Mouse (Mus musculus) v-Abl transformed pro-B cells (cell line): Measurements from ENCODE around the gene Numb.

Experiments used
- in situ Hi-C, 2 experiments: fragments of 400-800 bp; cut with MboI; formaldehyde crosslinking; loops; one replicate each; pipeline ENCODE4 v1.15.1; 2025; ENCODE audit not compliant: unreplicated experiment in 2 of 2

Numb gene

GRCm38 (mm10) chr12:83921535-83922381 lies at the start of gene Numb:
Gene Numb (minus strand): TSS chr12:83921934.
- in situ Hi-C loops, result no loop called here

GRCm38 (mm10) chr12:83965235-83965634 lies 43.5 kb upstream of the Numb start:
- in situ Hi-C loops, result loop anchor here (10.0 to 25.0 kb wide), 3 partner anchors 172 to 310 kb away; partner anchors contain the start of gene Pnma1 (in 1 of the 2)

GRCm38 (mm10) chr12:83958278-83958677 lies 36.5 kb upstream of the Numb start:
- in situ Hi-C loops, result loop anchor here in 1 of 2 experiments (25.0 kb wide), 2 partner anchors 179 to 304 kb away; partner anchors contain the start of gene Pnma1

DNA sequence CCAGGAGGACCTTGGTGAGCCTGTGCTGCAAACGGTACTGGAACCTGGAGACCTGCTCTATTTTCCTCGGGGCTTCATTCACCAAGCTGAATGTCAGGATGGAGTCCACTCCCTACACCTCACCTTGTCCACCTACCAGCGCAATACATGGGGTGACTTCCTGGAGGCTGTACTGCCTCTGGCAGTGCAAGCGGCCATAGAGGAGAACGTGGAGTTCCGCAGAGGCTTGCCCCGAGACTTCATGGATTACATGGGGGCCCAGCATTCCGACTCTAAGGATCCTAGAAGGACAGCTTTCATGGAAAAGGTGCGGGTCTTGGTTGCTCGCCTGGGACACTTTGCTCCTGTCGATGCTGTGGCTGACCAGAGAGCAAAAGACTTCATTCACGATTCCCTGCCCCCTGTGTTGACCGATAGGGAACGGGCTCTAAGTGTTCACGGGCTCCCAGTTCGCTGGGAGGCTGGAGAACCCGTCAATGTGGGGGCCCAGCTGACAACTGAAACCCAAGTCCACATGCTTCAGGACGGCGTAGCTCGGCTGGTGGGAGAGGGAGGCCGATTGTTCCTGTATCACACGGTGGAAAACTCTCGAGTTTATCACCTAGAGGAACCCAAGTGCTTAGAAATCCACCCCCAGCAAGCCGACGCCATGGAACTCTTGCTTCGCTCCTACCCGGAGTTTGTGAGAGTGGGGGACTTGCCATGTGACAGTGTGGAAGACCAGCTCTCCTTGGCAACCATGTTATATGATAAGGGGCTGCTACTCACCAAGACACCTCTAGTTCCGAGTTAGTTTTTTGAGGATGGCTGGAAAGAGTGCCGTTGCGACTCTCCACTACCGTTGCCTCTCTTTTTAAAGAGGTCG lies 30.2 kb upstream of the Numb start:
- in situ Hi-C loops, result loop anchor here in 1 of 2 experiments (25.0 kb wide), 2 partner anchors 185 to 310 kb away; partner anchors contain the start of gene Pnma1

GRCm38 (mm10) chr12:83950840-83951701 lies 29.3 kb upstream of the Numb start:
- in situ Hi-C loops, result loop anchor here in 1 of 2 experiments (25.0 kb wide), 2 partner anchors 186 to 311 kb away; partner anchors contain the start of gene Pnma1

- in situ Hi-C loops, result loop anchor here in 1 of 2 experiments (25.0 kb wide), 2 partner anchors 187 to 312 kb away; partner anchors contain the start of gene Pnma1
These were observed 28.7 kb upstream of the Numb start, which contains the start of gene Riox1 for GRCm38 (mm10) chr12:83950493-83950839. Gene Riox1 (plus strand): TSS chr12:83950608.

DNA sequence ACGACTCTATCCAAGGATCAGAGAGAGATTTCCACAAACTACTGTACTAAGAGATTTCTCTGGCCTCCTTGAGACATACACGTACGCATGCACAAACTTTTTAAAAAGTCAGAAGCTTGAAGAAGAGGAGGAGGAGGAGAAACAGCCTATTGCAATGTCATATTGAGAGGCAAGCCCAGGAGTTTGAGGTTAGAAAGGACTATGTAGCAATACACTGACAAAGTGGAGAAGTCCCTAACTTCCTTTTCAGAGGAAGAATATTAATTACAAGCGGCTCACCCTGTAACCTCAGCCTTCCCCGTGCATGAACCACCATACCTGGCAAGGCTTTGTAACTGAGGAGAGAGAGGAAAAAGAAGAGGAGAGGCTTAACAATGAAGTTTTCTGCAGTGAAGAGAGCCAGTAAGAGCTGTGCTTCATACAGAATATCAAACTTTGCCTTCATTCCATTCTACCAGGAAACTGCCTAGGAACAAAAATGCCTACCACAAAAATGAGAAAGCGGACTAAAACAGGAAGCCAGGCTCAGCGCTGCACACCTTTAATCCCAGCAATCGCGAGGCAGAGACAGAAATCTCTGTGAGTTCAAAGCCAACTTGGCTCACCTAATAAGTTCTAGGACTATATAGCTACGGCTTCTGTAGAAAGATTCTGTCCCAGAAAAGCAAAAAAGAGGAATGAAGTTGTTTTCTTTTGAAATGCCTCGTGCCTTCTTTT lies 28.2 kb upstream of the Numb start:
- in situ Hi-C loops, result loop anchor here in 1 of 2 experiments (25.0 kb wide), 2 partner anchors 187 to 312 kb away; partner anchors contain the start of gene Pnma1

DNA sequence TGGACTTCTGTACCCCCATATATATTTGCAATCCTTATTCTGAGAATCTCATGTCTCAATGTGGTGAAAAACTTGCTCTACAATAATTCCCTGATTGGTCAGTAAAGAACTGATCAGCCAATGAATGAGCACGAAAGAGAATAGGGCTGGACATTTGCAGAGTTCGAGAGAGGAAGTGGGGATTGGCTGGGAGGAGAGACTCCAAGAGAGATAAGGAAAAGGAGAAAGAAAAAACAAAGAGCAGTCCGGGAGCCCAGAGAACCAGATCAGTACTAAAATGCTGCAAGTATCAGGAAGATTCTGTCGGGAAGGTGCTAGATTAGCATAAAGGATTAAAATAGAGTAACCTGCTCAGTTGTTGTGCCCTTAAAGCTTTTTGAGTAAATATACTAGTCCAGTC lies 27.3 kb upstream of the Numb start:
- in situ Hi-C loops, result no loop called here

GRCm38 (mm10) chr12:83947260-83947811 lies 25.6 kb upstream of the Numb start:
- in situ Hi-C loops, result no loop called here

GRCm38 (mm10) chr12:83941938-83942337 lies 20.2 kb upstream of the Numb start:
- in situ Hi-C loops, result no loop called here

GRCm38 (mm10) chr12:83940031-83940430 lies 18.3 kb upstream of the Numb start:
- in situ Hi-C loops, result no loop called here

DNA sequence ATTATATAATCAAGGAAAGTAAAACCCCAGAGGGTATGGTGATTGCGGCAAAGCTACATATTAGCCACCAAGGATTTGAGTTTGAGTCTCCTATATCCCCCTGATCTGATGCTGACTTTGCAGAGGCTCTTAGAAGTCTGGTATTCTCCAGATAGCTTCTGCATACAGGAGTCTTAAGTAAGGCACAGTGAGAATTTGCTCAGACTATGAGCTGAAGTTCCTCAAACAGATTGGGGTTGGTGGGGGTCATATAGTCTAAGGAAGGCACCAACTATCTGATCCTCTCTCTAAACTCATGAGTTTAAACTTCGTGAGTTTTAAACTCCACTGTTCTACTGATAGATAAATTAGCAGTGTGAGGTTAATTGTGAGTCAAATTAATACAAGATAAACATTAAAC lies 17.6 kb upstream of the Numb start:
- in situ Hi-C loops, result loop anchor here (5.0 to 10.0 kb wide), 2 partner anchors 227 to 235 kb away; no protein-coding TSS in a partner anchor

- in situ Hi-C loops, result loop anchor here (5.0 to 10.0 kb wide), 2 partner anchors 226 to 234 kb away; no protein-coding TSS in a partner anchor
These were observed 16.9 kb upstream of the Numb start for GRCm38 (mm10) chr12:83938592-83938991.

DNA sequence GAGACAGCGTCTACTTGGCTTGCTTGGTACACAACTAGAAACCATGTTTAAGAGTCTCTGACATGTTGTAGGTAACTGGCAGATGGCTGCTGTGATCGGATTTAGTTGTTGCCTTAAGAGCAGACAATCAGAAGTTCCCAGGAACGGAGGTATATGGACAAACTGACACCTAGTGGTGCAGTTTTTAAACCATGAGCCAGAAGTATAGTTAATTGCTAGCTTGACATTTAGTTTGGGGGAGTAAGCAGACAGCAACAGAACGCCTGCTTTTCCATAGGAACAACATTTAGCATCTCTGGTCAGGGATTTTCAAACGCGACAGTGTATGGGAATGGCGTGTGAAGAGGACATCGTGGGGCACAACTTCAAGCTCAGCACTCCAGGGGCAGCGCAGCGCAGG lies 15.9 kb upstream of the Numb start:
- in situ Hi-C loops, result loop anchor here (5.0 to 10.0 kb wide), 2 partner anchors 225 to 233 kb away; no protein-coding TSS in a partner anchor

DNA sequence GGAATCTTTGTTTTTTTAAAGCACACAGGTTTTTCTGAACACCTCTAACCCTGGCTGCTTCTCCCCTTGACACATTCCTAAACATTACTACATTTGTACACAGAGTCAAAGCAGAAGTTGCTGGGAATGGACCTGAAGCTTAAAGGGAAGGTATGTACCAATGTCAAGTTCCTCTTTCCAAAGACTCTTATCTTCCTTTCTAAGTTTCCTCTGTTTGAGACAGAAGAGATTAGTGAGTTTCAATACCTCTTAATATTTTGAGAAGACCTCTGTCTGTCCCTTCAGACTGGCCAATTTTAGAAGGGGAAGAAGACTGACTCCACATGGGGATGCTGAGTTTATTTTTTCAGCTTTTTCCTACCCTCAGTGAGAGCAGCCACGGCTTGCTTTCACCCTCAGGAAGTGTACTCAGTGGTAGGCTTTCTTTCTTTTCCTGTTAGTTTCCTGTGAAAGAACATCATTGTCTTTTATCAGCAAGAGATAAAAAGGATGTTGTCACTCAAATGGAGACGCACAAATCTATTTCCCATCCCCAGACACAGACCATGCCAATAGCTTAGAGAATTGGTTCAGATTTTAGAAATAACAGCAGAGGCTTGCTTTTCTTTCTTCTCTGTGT lies 7.6 kb upstream of the Numb start:
- in situ Hi-C loops, result no loop called here

DNA sequence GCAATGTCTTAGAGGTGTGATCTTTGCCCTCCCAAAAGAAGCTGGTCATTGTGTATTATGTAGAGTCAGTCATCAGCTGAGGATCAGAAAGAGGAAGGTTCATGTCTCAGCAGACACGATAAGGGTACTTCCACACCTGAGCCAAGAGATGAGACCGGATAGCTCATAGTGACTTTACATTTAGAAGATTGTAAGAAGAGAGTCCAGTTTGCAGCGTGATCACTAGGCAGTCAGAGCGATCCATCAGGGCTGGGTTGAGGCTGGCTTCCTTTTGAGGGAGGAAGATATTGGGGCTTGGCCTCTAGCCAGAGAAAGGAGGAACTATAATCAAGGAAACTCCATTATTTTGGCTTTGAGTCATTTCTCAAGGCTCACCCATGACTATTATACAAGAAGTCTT lies 6.0 kb upstream of the Numb start:
- in situ Hi-C loops, result no loop called here

- in situ Hi-C loops, result no loop called here
These were observed 4.3 kb upstream of the Numb start for GRCm38 (mm10) chr12:83926061-83926460.

- in situ Hi-C loops, result no loop called here
These were observed 3.5 kb upstream of the Numb start for GRCm38 (mm10) chr12:83925160-83925703.
